ENCODE assay signal across 11 mouse cellular contexts in the genomic region with DNA sequence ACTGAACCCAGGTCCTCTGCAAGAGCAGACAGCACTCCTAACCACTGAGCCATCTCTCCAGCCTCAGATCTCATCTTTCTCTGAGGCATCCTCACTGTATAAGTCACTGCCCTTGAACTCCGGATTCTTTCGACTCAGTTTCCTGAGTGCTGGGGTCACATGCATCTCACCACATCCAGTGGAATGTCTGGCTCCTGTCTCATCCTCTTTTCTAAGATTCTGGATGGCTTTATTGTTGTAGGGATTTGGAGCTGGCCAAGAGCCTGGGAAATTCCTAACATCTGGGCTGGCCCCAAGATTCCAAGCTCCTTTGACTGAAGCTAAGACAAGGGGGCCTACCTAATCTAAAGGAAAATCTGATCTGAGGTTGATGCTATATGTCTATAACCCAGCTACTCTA. TPM values are rescaled to one million over a fixed set of nuclear protein-coding genes. Genes with fewer than 3 reads are reported as not detected.
DNase-seq lines count a peak whose midpoint lies in the region; ATAC-seq and TF ChIP-seq lines count a peak whose summit lies in the region.
"Had no signal": no experiment of that assay in that cellular context is flagged by ENCODE, and none has a peak within 500 bp of the region (broad histone marks: within the 10 kb centered on the region; RNA-seq: fewer than 3 reads in every experiment).

No protein-coding gene starts in this region.

- peaks cover 13% of the 10 kb centered on the region for H3K4me1 ChIP-seq in lung, embryonic 16.5 days (replicated peaks; ENCODE audit: control insufficient read depth, insufficient read depth, low read length)
- H3K4me1 ChIP-seq in kidney, postnatal 0 days (replicated peaks; ENCODE audit: insufficient read depth, low read length): 0 out of 2 replicates have a peak, but pooled peaks cover 2% of the 10 kb centered on the region

- no peak overlapping the region for H3K9ac ChIP-seq in lung, embryonic 16.5 days (ENCODE audit: low read length)
- H3K9ac ChIP-seq in kidney, postnatal 0 days (ENCODE audit: low read depth, low read length): no peak overlapping the region

- H3K9me3 ChIP-seq in lung, embryonic 16.5 days (ENCODE audit: control insufficient read depth, low read length): no peaks in the 10 kb centered on the region
- H3K9me3 ChIP-seq in kidney, postnatal 0 days (replicated peaks; ENCODE audit: low read length): no peaks in the 10 kb centered on the region

- no peak for DNase-seq in lung, postnatal 14 days
- peak; percentile 60 to 64 for DNase-seq in heart, adult 9 months (ENCODE audit: low spot score in 2 of 2)
- DNase-seq in kidney, postnatal 0 days (ENCODE audit: low spot score): peak; percentile 71
- DNase-seq in embryo, embryonic 10.5 days (ENCODE audit: low spot score): no peak
- DNase-seq in cerebellum, postnatal 10 days: no peak
- DNase-seq in thymus, postnatal 0 days (ENCODE audit: low spot score): no peak
- DNase-seq: cerebellum, postnatal 36 days; liver; thymus, postnatal 36 days had no signal

- WGBS in lung, embryonic 16.5 days: 57% methylated on average over 2 of the region's 2 CpGs
- WGBS in kidney, postnatal 0 days: 60% methylated on average over 2 of the region's 2 CpGs

- H3K27me3 ChIP-seq in lung, embryonic 16.5 days (ENCODE audit: control insufficient read depth, insufficient read depth, low read depth, low read length): no peaks in the 10 kb centered on the region
- no peaks in the 10 kb centered on the region for H3K27me3 ChIP-seq in kidney, postnatal 0 days (ENCODE audit: insufficient read depth, low read length)

- no peak for TF ChIP-seq CTCF in kidney, postnatal 0 days (IDR thresholded peaks at IDR 0.05; ENCODE audit: low read depth)

- H3K4me3 ChIP-seq in lung, embryonic 16.5 days (ENCODE audit: low read length): no peak overlapping the region
- no peak overlapping the region for H3K4me3 ChIP-seq in kidney, postnatal 0 days (replicated peaks; ENCODE audit: low read depth, low read length)

- ATAC-seq in lung, embryonic 16.5 days (ENCODE audit: low read depth): peak; percentile 34; the same call in 1 of the 2 replicates
- ATAC-seq in kidney, postnatal 0 days (replicated peaks; ENCODE audit: low FRiP score, low read depth): no peak
- ATAC-seq: forebrain, embryonic 14.5 days had no signal

- no peak overlapping the region for H3K4me2 ChIP-seq in lung, embryonic 16.5 days (ENCODE audit: low read depth, low read length)
- no peak overlapping the region for H3K4me2 ChIP-seq in kidney, postnatal 0 days (ENCODE audit: low read length)

- H3K36me3 ChIP-seq in lung, embryonic 16.5 days (ENCODE audit: control insufficient read depth, insufficient read depth, low read length): no peaks in the 10 kb centered on the region
- H3K36me3 ChIP-seq in kidney, postnatal 0 days (ENCODE audit: insufficient read depth, low read length): no peaks in the 10 kb centered on the region

- H3K27ac ChIP-seq in lung, embryonic 16.5 days (ENCODE audit: low read length): peak overlapping the region; percentile 82; the same call in 1 of the 2 replicates
- H3K27ac ChIP-seq in kidney, postnatal 0 days: 0 out of 2 replicates have a peak overlapping the region, but pooled peaks have one; percentile 36

RNA-seq across cellular contexts. Expression of a gene that starts 5.8 kb away (rescaled TPM):
- polyA plus RNA-seq in lung, embryonic 16.5 days (2015; fragmentation: Nextera tagmentation; extraction: Ambion mirVana): 57.6 and 63.8 TPM in 2 replicates
- polyA plus RNA-seq in kidney, postnatal 0 days (2015; fragmentation: Nextera tagmentation; extraction: Ambion mirVana): 39.1 and 41.2 TPM in 2 replicates
- polyA plus RNA-seq in thymus, postnatal 0 days (2015; fragmentation: Nextera tagmentation; extraction: Ambion mirVana): 13.9 and 15.5 TPM in 2 replicates

Comparison
In these comparisons a context has a peak if more than half of its experiments do, and no peak if none do; other contexts are left out.
1. DNase-seq: peak in heart, adult 9 months (2 of 2) and kidney, postnatal 0 days (single experiment); none in lung, postnatal 14 days (single experiment), embryo, embryonic 10.5 days (single experiment), cerebellum, postnatal 10 days (0 of 2) and thymus, postnatal 0 days (single experiment).